Mouse (Mus musculus): Measurements from ENCODE around the gene Tdg. TPM values are rescaled to one million over a fixed set of nuclear protein-coding genes. Genes with fewer than 3 reads are reported as not detected.

Tdg gene
- polyA plus RNA-seq, 1 experiment from 2014 or later, result 342 TPM

- Histone ChIP-seq H3K4me1 (replicated peaks; ENCODE audit: control insufficient read depth, insufficient read depth, low read length) (peaks cover 8% of the 10 kb centered on the region), H3K4me3 (ENCODE audit: low read depth, low read length) (peak overlapping the region; percentile 86)
- ATAC-seq (replicated peaks; ENCODE audit: low FRiP score), result no peak
Observed at GRCm38 (mm10) chr10:82631133-82631532, 1.5 kb downstream of the Tdg start.

GRCm38 (mm10) chr10:82632496-82633280 lies 3.1 kb downstream of the Tdg start:
- no peaks in the 10 kb centered on the region for H3K27me3 ChIP-seq (ENCODE audit: control insufficient read depth, insufficient read depth, low read length)
- H3K9ac ChIP-seq (ENCODE audit: low read length), result no peak overlapping the region
- no peak for ATAC-seq (replicated peaks; ENCODE audit: low FRiP score)
- peaks cover 8% of the 10 kb centered on the region; the same call in 1 of the 2 replicates for H3K36me3 ChIP-seq (ENCODE audit: control insufficient read depth, insufficient read depth, low read length)
- no peak for DNase-seq (ENCODE audit: low spot score)
- H3K4me1 ChIP-seq (replicated peaks; ENCODE audit: control insufficient read depth, insufficient read depth, low read length), result peaks cover 8% of the 10 kb centered on the region
- H3K27ac ChIP-seq (ENCODE audit: low read depth, low read length), result no peak overlapping the region
- no peaks in the 10 kb centered on the region for H3K9me3 ChIP-seq (ENCODE audit: control insufficient read depth, low read length)
- WGBS, result 97% methylated on average over 12 of the region's 12 CpGs
- no peak overlapping the region for H3K4me3 ChIP-seq (ENCODE audit: low read depth, low read length)
- no peak overlapping the region for H3K4me2 ChIP-seq (ENCODE audit: low read depth, low read length, severe bottlenecking)

More at GRCm38 (mm10) chr10:82631133-82631532, 1.5 kb downstream of the Tdg start:
- no peak overlapping the region for H3K27ac ChIP-seq (ENCODE audit: low read depth, low read length)
- WGBS, result 77% methylated on average over 7 of the region's 7 CpGs
- H3K27me3 ChIP-seq (ENCODE audit: control insufficient read depth, insufficient read depth, low read length), result no peaks in the 10 kb centered on the region
- no peak for DNase-seq (ENCODE audit: low spot score)
- H3K36me3 ChIP-seq (ENCODE audit: control insufficient read depth, insufficient read depth, low read length), result peaks cover 5% of the 10 kb centered on the region; the same call in 1 of the 2 replicates
- peak overlapping the region; percentile 89; the same call in 1 of the 2 replicates for H3K4me2 ChIP-seq (ENCODE audit: low read depth, low read length, severe bottlenecking)
- peak overlapping the region; percentile 41; the same call in 1 of the 2 replicates for H3K9ac ChIP-seq (ENCODE audit: low read length)
- no peaks in the 10 kb centered on the region for H3K9me3 ChIP-seq (ENCODE audit: control insufficient read depth, low read length)

- WGBS, result over 99% methylated on average over 7 of the region's 7 CpGs
- no peak for ATAC-seq (replicated peaks; ENCODE audit: low FRiP score)
- Histone ChIP-seq H3K9ac (ENCODE audit: low read length) (no peak overlapping the region), H3K4me3 (ENCODE audit: low read depth, low read length) (no peak overlapping the region), H3K36me3 (ENCODE audit: control insufficient read depth, insufficient read depth, low read length) (peaks cover 12% of the 10 kb centered on the region), H3K4me2 (ENCODE audit: low read depth, low read length, severe bottlenecking) (no peak overlapping the region), H3K4me1 (replicated peaks; ENCODE audit: control insufficient read depth, insufficient read depth, low read length) (peaks cover 8% of the 10 kb centered on the region), H3K27me3 (ENCODE audit: control insufficient read depth, insufficient read depth, low read length) (no peaks in the 10 kb centered on the region), H3K27ac (ENCODE audit: low read depth, low read length) (no peak overlapping the region), H3K9me3 (ENCODE audit: control insufficient read depth, low read length) (no peaks in the 10 kb centered on the region)
- DNase-seq (ENCODE audit: low spot score), result no peak
Observed at GRCm38 (mm10) chr10:82634348-82634747, 4.7 kb downstream of the Tdg start.

- no peaks in the 10 kb centered on the region for H3K27me3 ChIP-seq (ENCODE audit: control insufficient read depth, insufficient read depth, low read length)
- WGBS, result 97% methylated on average over 3 of the region's 3 CpGs
- DNase-seq (ENCODE audit: low spot score), result no peak
Observed at GRCm38 (mm10) chr10:82636321-82636720, 6.7 kb downstream of the Tdg start.

GRCm38 (mm10) chr10:82639032-82639698 lies 9.5 kb downstream of the Tdg start:
- Histone ChIP-seq H3K4me2 (ENCODE audit: low read depth, low read length, severe bottlenecking) (no peak overlapping the region), H3K9me3 (ENCODE audit: control insufficient read depth, low read length) (no peaks in the 10 kb centered on the region), H3K27ac (ENCODE audit: low read depth, low read length) (no peak overlapping the region), H3K4me1 (replicated peaks; ENCODE audit: control insufficient read depth, insufficient read depth, low read length) (no peaks in the 10 kb centered on the region), H3K9ac (ENCODE audit: low read length) (no peak overlapping the region), H3K27me3 (ENCODE audit: control insufficient read depth, insufficient read depth, low read length) (no peaks in the 10 kb centered on the region), H3K36me3 (ENCODE audit: control insufficient read depth, insufficient read depth, low read length) (peaks cover 21% of the 10 kb centered on the region), H3K4me3 (ENCODE audit: low read depth, low read length) (no peak overlapping the region)
- no peak for ATAC-seq (replicated peaks; ENCODE audit: low FRiP score)
- WGBS, result 95% methylated on average over 8 of the region's 8 CpGs
- no peak for DNase-seq (ENCODE audit: low spot score)

More at GRCm38 (mm10) chr10:82636321-82636720, 6.7 kb downstream of the Tdg start:
- H3K27ac ChIP-seq (ENCODE audit: low read depth, low read length), result no peak overlapping the region
- no peak overlapping the region for H3K4me2 ChIP-seq (ENCODE audit: low read depth, low read length, severe bottlenecking)
- no peak for ATAC-seq (replicated peaks; ENCODE audit: low FRiP score)
- H3K4me3 ChIP-seq (ENCODE audit: low read depth, low read length), result no peak overlapping the region
- H3K4me1 ChIP-seq (replicated peaks; ENCODE audit: control insufficient read depth, insufficient read depth, low read length), result no peaks in the 10 kb centered on the region; the same call in none of the 2 replicates
- no peaks in the 10 kb centered on the region for H3K9me3 ChIP-seq (ENCODE audit: control insufficient read depth, low read length)
- H3K9ac ChIP-seq (ENCODE audit: low read length), result no peak overlapping the region
- peaks cover 18% of the 10 kb centered on the region for H3K36me3 ChIP-seq (ENCODE audit: control insufficient read depth, insufficient read depth, low read length)

- H3K9ac ChIP-seq (ENCODE audit: low read length), result no peak overlapping the region
- H3K27ac ChIP-seq (ENCODE audit: low read depth, low read length), result no peak overlapping the region
- H3K27me3 ChIP-seq (ENCODE audit: control insufficient read depth, insufficient read depth, low read length), result no peaks in the 10 kb centered on the region
- H3K4me3 ChIP-seq (ENCODE audit: low read depth, low read length), result no peak overlapping the region
- no peaks in the 10 kb centered on the region for H3K9me3 ChIP-seq (ENCODE audit: control insufficient read depth, low read length)
- H3K36me3 ChIP-seq (ENCODE audit: control insufficient read depth, insufficient read depth, low read length), result peaks cover 21% of the 10 kb centered on the region
- DNase-seq (ENCODE audit: low spot score) (no peak), ATAC-seq (replicated peaks; ENCODE audit: low FRiP score) (no peak)
- no peaks in the 10 kb centered on the region for H3K4me1 ChIP-seq (replicated peaks; ENCODE audit: control insufficient read depth, insufficient read depth, low read length)
- H3K4me2 ChIP-seq (ENCODE audit: low read depth, low read length, severe bottlenecking), result no peak overlapping the region
- WGBS, result 85% methylated on average over 9 of the region's 9 CpGs
Observed at GRCm38 (mm10) chr10:82641481-82641880, 11.9 kb downstream of the Tdg start.

- Histone ChIP-seq H3K9ac (ENCODE audit: low read length) (no peak overlapping the region), H3K4me3 (ENCODE audit: low read depth, low read length) (no peak overlapping the region), H3K36me3 (ENCODE audit: control insufficient read depth, insufficient read depth, low read length) (peaks cover 8% of the 10 kb centered on the region; the same call in 1 of the 2 replicates), H3K4me1 (replicated peaks; ENCODE audit: control insufficient read depth, insufficient read depth, low read length) (no peaks in the 10 kb centered on the region), H3K4me2 (ENCODE audit: low read depth, low read length, severe bottlenecking) (no peak overlapping the region), H3K9me3 (ENCODE audit: control insufficient read depth, low read length) (no peaks in the 10 kb centered on the region), H3K27ac (ENCODE audit: low read depth, low read length) (no peak overlapping the region), H3K27me3 (ENCODE audit: control insufficient read depth, insufficient read depth, low read length) (no peaks in the 10 kb centered on the region)
- 94% methylated on average over 8 of the region's 8 CpGs for WGBS
- no peak for DNase-seq (ENCODE audit: low spot score)
- ATAC-seq (replicated peaks; ENCODE audit: low FRiP score), result no peak
Observed at GRCm38 (mm10) chr10:82646083-82646482, 16.5 kb downstream of the Tdg start.

GRCm38 (mm10) chr10:82647205-82647811 lies 17.7 kb downstream of the Tdg start:
- peaks cover 4% of the 10 kb centered on the region; the same call in 1 of the 2 replicates for H3K36me3 ChIP-seq (ENCODE audit: control insufficient read depth, insufficient read depth, low read length)
- H3K9ac ChIP-seq (ENCODE audit: low read length), result no peak overlapping the region
- WGBS, result 92% methylated on average over 17 of the region's 17 CpGs
- no peak overlapping the region for H3K4me2 ChIP-seq (ENCODE audit: low read depth, low read length, severe bottlenecking)
- no peak for ATAC-seq (replicated peaks; ENCODE audit: low FRiP score)
- no peak overlapping the region for H3K27ac ChIP-seq (ENCODE audit: low read depth, low read length)
- H3K9me3 ChIP-seq (ENCODE audit: control insufficient read depth, low read length), result no peaks in the 10 kb centered on the region
- DNase-seq (ENCODE audit: low spot score), result no peak
- H3K27me3 ChIP-seq (ENCODE audit: control insufficient read depth, insufficient read depth, low read length), result no peaks in the 10 kb centered on the region
- no peak overlapping the region for H3K4me3 ChIP-seq (ENCODE audit: low read depth, low read length)
- H3K4me1 ChIP-seq (replicated peaks; ENCODE audit: control insufficient read depth, insufficient read depth, low read length), result no peaks in the 10 kb centered on the region
